Mouse (Mus musculus): ENCODE measurements around the gene Glycam1. TPM values are rescaled to one million over a fixed set of nuclear protein-coding genes. Genes with fewer than 3 reads are reported as not detected.
A peak's percentile ranks its signal among the peaks of the same experiment; 100 is the strongest.

Gene Glycam1
- polyA plus RNA-seq, 1 experiment from 2014 or later = not detected

GRCm38 (mm10) chr15:103537011-103537821 lies 27.7 kb downstream of the Glycam1 start:
- no peaks in the 10 kb centered on the region for H3K9me3 ChIP-seq
- H3K4me2 ChIP-seq (replicated peaks) = peak overlapping the region; percentile 92
- peak overlapping the region; percentile 84 for H3K9ac ChIP-seq (replicated peaks)
- peak overlapping the region; percentile 60; the same call in 1 of the 2 replicates for H3K27ac ChIP-seq
- H3K4me3 ChIP-seq (replicated peaks) = peak overlapping the region; percentile 80
- H3K27me3 ChIP-seq = 0 out of 2 replicates have a peak, but pooled peaks cover 9% of the 10 kb centered on the region
- H3K4me1 ChIP-seq (replicated peaks) = peaks cover 37% of the 10 kb centered on the region
- under 1% methylated on average over 37 of the region's 37 CpGs for WGBS
- H3K36me3 ChIP-seq = no peaks in the 10 kb centered on the region
- peak; percentile 78 for ATAC-seq

GRCm38 (mm10) chr15:103536456-103536855 lies 28.4 kb downstream of the Glycam1 start:
- Histone ChIP-seq H3K27me3 (0 out of 2 replicates have a peak, but pooled peaks cover 8% of the 10 kb centered on the region), H3K4me2 (replicated peaks) (peak overlapping the region; percentile 92), H3K9me3 (no peaks in the 10 kb centered on the region), H3K27ac (peak overlapping the region; percentile 60; the same call in 1 of the 2 replicates), H3K4me1 (replicated peaks) (peaks cover 37% of the 10 kb centered on the region), H3K9ac (replicated peaks) (peak overlapping the region; percentile 84), H3K4me3 (replicated peaks) (peak overlapping the region; percentile 80), H3K36me3 (no peaks in the 10 kb centered on the region)
- no peak for ATAC-seq
- WGBS = 20% methylated on average over 2 of the region's 2 CpGs

DNA sequence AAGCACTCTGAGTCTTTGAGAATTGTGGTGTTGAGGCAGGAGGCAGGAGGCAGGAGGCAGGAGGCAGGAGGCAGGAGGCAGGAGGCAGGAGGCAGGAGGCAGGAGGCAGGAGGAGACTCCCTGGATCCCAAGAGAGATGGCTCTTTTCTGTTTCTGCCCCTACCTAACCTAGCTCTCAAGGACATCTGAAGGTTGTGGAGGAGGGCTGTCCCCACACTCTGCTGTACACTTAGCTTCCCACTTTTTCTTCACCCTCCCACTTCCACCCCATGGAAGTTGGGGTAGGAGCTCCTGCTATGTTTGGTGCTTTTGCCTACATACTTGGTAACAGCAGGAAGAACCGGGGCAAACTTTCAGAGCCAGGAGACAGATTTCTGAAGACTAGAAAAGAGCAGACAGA lies 29.1 kb downstream of the Glycam1 start:
- no peak overlapping the region for H3K9ac ChIP-seq (replicated peaks)

GRCm38 (mm10) chr15:103535030-103535429 lies 29.9 kb downstream of the Glycam1 start:
- Histone ChIP-seq H3K9me3 (no peaks in the 10 kb centered on the region), H3K4me3 (replicated peaks) (no peak overlapping the region), H3K9ac (replicated peaks) (no peak overlapping the region), H3K4me2 (replicated peaks) (no peak overlapping the region), H3K36me3 (0 out of 2 replicates have a peak, but pooled peaks cover 4% of the 10 kb centered on the region), H3K27me3 (0 out of 2 replicates have a peak, but pooled peaks cover 5% of the 10 kb centered on the region), H3K4me1 (replicated peaks) (peaks cover 47% of the 10 kb centered on the region), H3K27ac (no peak overlapping the region)
- no peak for ATAC-seq
- WGBS = 69% methylated on average over 2 of the region's 2 CpGs

More for the DNA sequence above, 29.1 kb downstream of the Glycam1 start:
- Histone ChIP-seq H3K4me3 (replicated peaks) (no peak overlapping the region), H3K4me2 (replicated peaks) (0 out of 2 replicates have a peak overlapping the region, but pooled peaks have one; percentile 1), H3K27ac (no peak overlapping the region), H3K4me1 (replicated peaks) (peaks cover 42% of the 10 kb centered on the region), H3K27me3 (0 out of 2 replicates have a peak, but pooled peaks cover 5% of the 10 kb centered on the region), H3K36me3 (0 out of 2 replicates have a peak, but pooled peaks cover 4% of the 10 kb centered on the region), H3K9me3 (no peaks in the 10 kb centered on the region)
- no peak for ATAC-seq
- WGBS = 75% methylated on average over 1 of the region's 1 CpGs

- Histone ChIP-seq H3K9me3 (no peaks in the 10 kb centered on the region), H3K27ac (no peak overlapping the region), H3K4me3 (replicated peaks) (no peak overlapping the region), H3K27me3 (no peaks in the 10 kb centered on the region), H3K36me3 (peaks cover 10% of the 10 kb centered on the region), H3K4me2 (replicated peaks) (no peak overlapping the region), H3K9ac (replicated peaks) (no peak overlapping the region), H3K4me1 (replicated peaks) (peaks cover 53% of the 10 kb centered on the region)
- no peak for ATAC-seq
- WGBS = 87% methylated on average over 7 of the region's 7 CpGs
Measured at GRCm38 (mm10) chr15:103534054-103534620, 30.7 kb downstream of the Glycam1 start.

DNA sequence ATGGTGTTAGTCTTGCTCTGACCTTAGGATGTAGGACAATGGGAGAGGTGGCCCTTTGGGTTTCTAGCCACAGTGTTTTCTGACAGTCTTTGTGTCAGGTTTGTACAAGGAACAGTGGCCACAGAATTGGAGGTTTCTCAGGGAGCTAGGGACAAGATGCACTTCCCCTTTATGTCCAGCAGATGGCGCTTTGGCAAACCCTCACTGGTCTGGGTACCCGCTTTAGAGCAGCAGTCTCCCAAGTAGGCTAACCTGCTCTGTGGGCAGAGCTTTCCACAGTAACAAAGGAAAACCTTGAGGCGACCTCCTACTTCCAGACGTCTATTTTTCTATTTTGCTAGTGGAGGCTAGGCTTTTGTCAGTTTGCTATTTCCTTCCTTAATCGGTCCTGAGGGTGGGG lies 34.5 kb downstream of the Glycam1 start:
- Histone ChIP-seq H3K4me2 (replicated peaks) (no peak overlapping the region), H3K4me1 (replicated peaks) (peaks cover 28% of the 10 kb centered on the region), H3K27me3 (no peaks in the 10 kb centered on the region), H3K27ac (peak overlapping the region; percentile 63), H3K9ac (replicated peaks) (0 out of 2 replicates have a peak overlapping the region, but pooled peaks have one; percentile 11), H3K4me3 (replicated peaks) (no peak overlapping the region), H3K9me3 (no peaks in the 10 kb centered on the region), H3K36me3 (peaks cover 45% of the 10 kb centered on the region)
- ATAC-seq = peak; percentile 90
- WGBS = 11% methylated on average over 5 of the region's 5 CpGs

DNA sequence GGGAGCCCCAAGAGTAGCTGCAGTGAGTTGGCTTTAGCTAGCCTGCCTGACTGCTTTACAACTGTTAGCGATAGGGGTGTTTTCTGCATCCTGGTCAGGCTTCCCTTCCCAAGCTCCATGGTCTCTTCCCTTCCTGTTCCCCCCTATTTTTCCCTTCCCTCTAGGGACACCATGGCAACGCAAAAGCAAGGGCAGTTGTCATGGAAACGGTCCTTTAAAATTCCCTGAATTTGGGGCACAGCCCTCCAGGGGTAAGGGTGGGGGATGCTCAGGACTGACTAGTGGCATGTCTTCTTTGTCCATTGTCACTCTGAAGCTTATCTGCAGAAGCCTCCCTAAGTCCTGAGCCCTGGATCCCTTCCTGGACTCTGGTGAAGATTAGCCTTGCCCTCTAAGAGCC lies 41.7 kb downstream of the Glycam1 start:
- Histone ChIP-seq H3K36me3 (peaks cover 58% of the 10 kb centered on the region), H3K4me2 (replicated peaks) (0 out of 2 replicates have a peak overlapping the region, but pooled peaks have one; percentile 0), H3K27me3 (no peaks in the 10 kb centered on the region), H3K9me3 (no peaks in the 10 kb centered on the region), H3K9ac (replicated peaks) (no peak overlapping the region), H3K4me3 (replicated peaks) (no peak overlapping the region), H3K4me1 (replicated peaks) (peaks cover 41% of the 10 kb centered on the region), H3K27ac (0 out of 2 replicates have a peak overlapping the region, but pooled peaks have one; percentile 32)
- WGBS = 29% methylated on average over 3 of the region's 3 CpGs
- ATAC-seq = no peak

- Histone ChIP-seq H3K4me1 (replicated peaks) (peaks cover 47% of the 10 kb centered on the region), H3K27ac (peak overlapping the region; percentile 32; the same call in 1 of the 2 replicates), H3K9me3 (no peaks in the 10 kb centered on the region), H3K36me3 (peaks cover 52% of the 10 kb centered on the region), H3K4me2 (replicated peaks) (0 out of 2 replicates have a peak overlapping the region, but pooled peaks have one; percentile 0), H3K27me3 (no peaks in the 10 kb centered on the region), H3K4me3 (replicated peaks) (no peak overlapping the region), H3K9ac (replicated peaks) (no peak overlapping the region)
- no peak for ATAC-seq
- 55% methylated on average over 3 of the region's 3 CpGs for WGBS
Measured at GRCm38 (mm10) chr15:103522458-103523099, 42.3 kb downstream of the Glycam1 start.

- Histone ChIP-seq H3K27me3 (no peaks in the 10 kb centered on the region), H3K27ac (peak overlapping the region; percentile 97), H3K36me3 (peaks cover 25% of the 10 kb centered on the region), H3K4me2 (replicated peaks) (peak overlapping the region; percentile 35), H3K9me3 (no peaks in the 10 kb centered on the region), H3K9ac (replicated peaks) (peak overlapping the region; percentile 42), H3K4me1 (replicated peaks) (peaks cover 68% of the 10 kb centered on the region), H3K4me3 (replicated peaks) (no peak overlapping the region; the same call in 1 of the 2 replicates)
- ATAC-seq = peak; percentile 80
- 7% methylated on average over 4 of the region's 4 CpGs for WGBS
Measured at GRCm38 (mm10) chr15:103519386-103520378, 45.2 kb downstream of the Glycam1 start.

- H3K4me3 ChIP-seq (replicated peaks) = no peak overlapping the region
- peaks cover 75% of the 10 kb centered on the region for H3K4me1 ChIP-seq (replicated peaks)
- peak overlapping the region; percentile 35 for H3K4me2 ChIP-seq (replicated peaks)
- peak overlapping the region; percentile 97 for H3K27ac ChIP-seq
- H3K27me3 ChIP-seq = no peaks in the 10 kb centered on the region
- WGBS = 0% methylated on average over 5 of the region's 5 CpGs
- H3K9me3 ChIP-seq = no peaks in the 10 kb centered on the region
- peaks cover 17% of the 10 kb centered on the region for H3K36me3 ChIP-seq
- no peak overlapping the region for H3K9ac ChIP-seq (replicated peaks)
- peak; percentile 64 for ATAC-seq
Measured at GRCm38 (mm10) chr15:103518600-103519385, 46.1 kb downstream of the Glycam1 start.

Measured in midbrain, embryonic 13.5 days (tissue).